Mouse (Mus musculus): ENCODE results near the gene Lamb3.

GRCm38 (mm10) chr1:193379634-193380033 is 172.1 kb downstream of the Lamb3 start:
- TF ChIP-seq CTCF (IDR thresholded peaks at IDR 0.05; ENCODE audit: low read depth) (no peak), EP300 (optimal IDR thresholded peaks at IDR 0.05) (no peak)
